Mouse (Mus musculus) liver, postnatal 0 days (tissue): ENCODE measurements around the gene Mrps21.

Experiments used
- CTCF ChIP-seq: sonication (generic); IDR thresholded peaks from 2 replicates; pipeline ENCODE4 v1.5.1; 2016; ENCODE audit warnings: antibody characterized with exemption, low read depth
- EP300 ChIP-seq: IDR thresholded peaks from 2 replicates; pipeline ENCODE4 v1.6.1; 2016; ENCODE audit warnings: antibody characterized with exemption, low read depth, mild to moderate bottlenecking

DNA sequence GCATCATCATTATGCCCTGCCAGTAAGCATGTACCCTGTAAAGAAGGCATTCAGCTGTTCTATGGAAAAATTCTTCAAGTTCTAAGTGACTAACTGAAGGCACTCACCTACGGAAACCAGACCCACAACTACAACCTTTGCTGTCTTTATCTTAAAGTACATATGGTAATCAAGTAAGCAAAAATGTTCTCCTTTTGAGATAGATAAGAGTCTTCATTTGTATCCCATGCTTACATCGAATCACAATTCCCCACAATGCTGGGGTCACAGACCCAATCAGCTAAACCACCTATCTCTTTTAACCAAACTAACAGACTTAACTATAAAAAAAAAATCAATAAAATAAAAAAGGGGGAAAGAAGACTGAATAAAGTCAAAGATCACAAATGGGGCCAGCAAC is 32.1 kb downstream of the Mrps21 start:
- TF ChIP-seq CTCF = no peak
- peak; percentile 38; the same call in 1 of the 2 replicates for TF ChIP-seq EP300
